ENCODE assay signal across 14 mouse cellular contexts in the genomic region with DNA sequence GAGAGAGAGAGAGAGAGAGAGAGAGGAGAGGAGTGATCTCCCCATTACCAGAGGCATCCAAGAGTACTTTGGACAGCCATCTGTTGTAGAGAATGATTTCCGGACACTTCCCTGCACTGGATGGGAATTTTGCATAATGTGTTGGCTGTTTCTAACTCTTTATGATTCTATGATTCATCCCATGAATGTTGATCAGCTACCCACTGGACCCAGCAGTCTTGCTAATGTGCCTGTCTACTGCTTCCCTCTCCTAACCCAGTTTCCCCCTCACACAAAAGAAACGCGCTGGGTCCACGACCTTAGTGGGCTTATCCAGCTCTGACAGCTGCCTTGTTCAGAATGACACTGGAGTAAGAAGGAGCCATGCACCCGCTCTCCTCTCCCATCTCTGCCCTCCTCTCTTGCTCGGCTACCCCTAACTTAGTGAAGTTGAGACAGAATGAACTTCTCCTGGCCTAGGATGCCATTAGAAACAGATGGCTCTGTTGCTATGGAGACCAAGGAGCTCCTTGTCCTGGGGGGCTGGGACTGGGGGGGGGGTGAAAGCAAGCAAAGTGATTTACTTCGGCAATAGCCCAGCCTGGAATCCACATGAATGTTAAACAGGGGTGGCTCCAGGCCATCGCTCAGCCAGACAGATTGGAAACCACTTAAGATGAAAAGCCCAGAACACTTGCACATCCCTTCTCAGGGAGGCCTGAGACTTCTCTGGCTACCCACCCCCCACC.
A peak's percentile ranks its signal among the peaks of the same experiment; 100 is the strongest.
DNase-seq lines count a peak whose midpoint lies in the region; ATAC-seq and TF ChIP-seq lines count a peak whose summit lies in the region.
"Had no signal": no experiment of that assay in that cellular context is flagged by ENCODE, and none has a peak within 500 bp of the region (broad histone marks: within the 10 kb centered on the region; RNA-seq: fewer than 3 reads in every experiment).

No protein-coding gene starts in this region.

- intact Hi-C loops in heart, postnatal 36 days (cut with DNase I), result no loop called here

- no peaks in the 10 kb centered on the region for H3K9me3 ChIP-seq in hindbrain, embryonic 13.5 days
- H3K9me3 ChIP-seq in midbrain, postnatal 0 days (ENCODE audit: low read length), result no peaks in the 10 kb centered on the region
- H3K9me3 ChIP-seq: liver, embryonic 15.5 days had no signal

- H3K4me2 ChIP-seq in hindbrain, embryonic 13.5 days, result no peak overlapping the region
- H3K4me2 ChIP-seq in midbrain, postnatal 0 days (ENCODE audit: low read depth, low read length, poor library complexity, severe bottlenecking), result no peak overlapping the region
- H3K4me2 ChIP-seq: liver, embryonic 15.5 days had no signal

- no peak for TF ChIP-seq POLR2A in kidney, adult 2 months (IDR thresholded peaks at IDR 0.05; ENCODE audit: low read depth, low read length)
- TF ChIP-seq POLR2A in lung, adult 2 months (IDR thresholded peaks at IDR 0.05; ENCODE audit: borderline replicate concordance, extremely low read depth, low read depth, low read length), result no peak

- H3K4me3 ChIP-seq in hindbrain, embryonic 13.5 days, result no peak overlapping the region
- H3K4me3 ChIP-seq in midbrain, postnatal 0 days (ENCODE audit: low read depth, low read length), result no peak overlapping the region
- no peak overlapping the region for H3K4me3 ChIP-seq in kidney, adult 2 months (ENCODE audit: insufficient read depth, low read depth, low read length)
- no peak overlapping the region for H3K4me3 ChIP-seq in lung, adult 2 months (replicated peaks; ENCODE audit: extremely low read depth, low read depth, low read length)
- H3K4me3 ChIP-seq: erythroblast, embryonic 14.5 days; liver, embryonic 15.5 days had no signal

- H3K4me1 ChIP-seq in hindbrain, embryonic 13.5 days (replicated peaks), result peaks cover 22% of the 10 kb centered on the region
- H3K4me1 ChIP-seq in midbrain, postnatal 0 days (ENCODE audit: insufficient read depth, low read length), result no peaks in the 10 kb centered on the region
- no peaks in the 10 kb centered on the region for H3K4me1 ChIP-seq in kidney, adult 2 months (ENCODE audit: control insufficient read depth, insufficient read depth, low read length)
- no peaks in the 10 kb centered on the region for H3K4me1 ChIP-seq in lung, adult 2 months (ENCODE audit: control insufficient read depth, insufficient read depth, low read length)
- H3K4me1 ChIP-seq: liver, embryonic 15.5 days had no signal

- no peak overlapping the region for H3K9ac ChIP-seq in hindbrain, embryonic 13.5 days
- H3K9ac ChIP-seq in midbrain, postnatal 0 days (replicated peaks; ENCODE audit: low read length, poor library complexity, severe bottlenecking), result no peak overlapping the region
- H3K9ac ChIP-seq: liver, embryonic 15.5 days had no signal

- no peak for TF ChIP-seq CTCF in midbrain, postnatal 0 days (IDR thresholded peaks at IDR 0.05)
- no peak for TF ChIP-seq CTCF in kidney, adult 2 months (conservative IDR thresholded peaks at IDR 0.05; ENCODE audit: insufficient read depth, insufficient read length, low read depth, low read length)
- no peak for TF ChIP-seq CTCF in lung, adult 2 months (IDR thresholded peaks at IDR 0.05; ENCODE audit: insufficient read depth, low read length)

- DNase-seq in heart, adult 11 months, result peak; percentile 75
- no peak for DNase-seq in heart, postnatal 36 days
- DNase-seq in embryo, embryonic 10 days (ENCODE audit: low spot score), result peak; percentile 70
- DNase-seq in midbrain, postnatal 0 days (ENCODE audit: low spot score), result peak; percentile 30
- no peak for DNase-seq in kidney, adult 2 months
- no peak for DNase-seq in urinary bladder, postnatal 10 days (ENCODE audit: low spot score)
- no peak for DNase-seq in lung, adult 2 months
- DNase-seq: adrenal gland, postnatal 14 days; cerebellum, adult 11-12 months; gastrocnemius, postnatal 36 days; kidney, adult 8-10 months had no signal

- WGBS in hindbrain, embryonic 13.5 days, result 17% methylated on average over 8 of the region's 8 CpGs
- 27% methylated on average over 8 of the region's 8 CpGs for WGBS in midbrain, postnatal 0 days
- 42% methylated on average over 8 of the region's 8 CpGs for WGBS in kidney, adult 2 months
- WGBS in lung, adult 2 months, result 51% methylated on average over 8 of the region's 8 CpGs

- peak overlapping the region; percentile 37; the same call in 1 of the 2 replicates for H3K27ac ChIP-seq in hindbrain, embryonic 13.5 days
- H3K27ac ChIP-seq in midbrain, postnatal 0 days (ENCODE audit: low read depth, low read length), result no peak overlapping the region
- no peak overlapping the region for H3K27ac ChIP-seq in kidney, adult 2 months (ENCODE audit: insufficient read depth, low read depth, low read length)
- H3K27ac ChIP-seq: liver, embryonic 15.5 days had no signal

- H3K36me3 ChIP-seq in hindbrain, embryonic 13.5 days, result no peaks in the 10 kb centered on the region
- no peaks in the 10 kb centered on the region for H3K36me3 ChIP-seq in midbrain, postnatal 0 days (ENCODE audit: insufficient read depth, low read length)
- no peaks in the 10 kb centered on the region for H3K36me3 ChIP-seq in kidney, adult 2 months (ENCODE audit: control insufficient read depth, insufficient read depth, low read length)
- H3K36me3 ChIP-seq: liver, embryonic 15.5 days had no signal

- peak; percentile 63; the same call in 1 of the 2 replicates for ATAC-seq in hindbrain, embryonic 13.5 days (ENCODE audit: low FRiP score)
- no peak for ATAC-seq in midbrain, postnatal 0 days (ENCODE audit: low FRiP score)

- no peaks in the 10 kb centered on the region for H3K27me3 ChIP-seq in hindbrain, embryonic 13.5 days
- no peaks in the 10 kb centered on the region for H3K27me3 ChIP-seq in midbrain, postnatal 0 days (ENCODE audit: insufficient read depth, low read length)
- H3K27me3 ChIP-seq in kidney, adult 2 months (replicated peaks; ENCODE audit: control insufficient read depth, insufficient read depth, low read length), result no peaks in the 10 kb centered on the region
- H3K27me3 ChIP-seq: liver, embryonic 15.5 days had no signal

Comparison
In these comparisons a context has a peak if more than half of its experiments do, and no peak if none do; other contexts are left out.
1. DNase-seq: peak in heart, adult 11 months (single experiment), embryo, embryonic 10 days (single experiment) and midbrain, postnatal 0 days (single experiment); none in heart, postnatal 36 days (0 of 2), kidney, adult 2 months (single experiment), urinary bladder, postnatal 10 days (single experiment) and lung, adult 2 months (single experiment).